Mouse (Mus musculus) lung, postnatal 10 days (tissue): ENCODE results near the gene Car12.
"Not testable (repeated sequence)": the region's sequence is repeated elsewhere in the genome, so short reads cannot be mapped to it uniquely, and the experiment has no call there.

Experiments
- DNase-seq: peaks from one replicate; pipeline ENCODE4 v3.0.0; 2021

Car12 gene

DNA sequence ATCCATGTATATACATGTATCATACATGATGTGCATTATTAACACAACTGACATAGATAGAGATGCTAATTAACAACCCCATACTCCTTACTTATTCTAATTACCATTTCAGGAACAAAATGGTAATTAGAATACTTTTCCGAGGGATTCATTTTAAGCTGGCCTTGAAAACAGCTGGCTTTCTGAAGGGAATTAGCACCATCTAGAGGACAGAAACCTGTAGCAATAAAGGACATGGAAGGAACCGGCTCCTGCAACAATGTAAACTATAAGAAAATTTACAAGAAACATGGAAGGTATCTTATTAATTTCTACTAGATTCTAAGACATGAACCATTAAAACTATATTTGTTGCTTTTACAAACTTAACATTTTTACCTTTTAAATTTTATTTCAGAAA is 74.3 kb downstream of the Car12 start:
- DNase-seq: peak; percentile 57

DNA sequence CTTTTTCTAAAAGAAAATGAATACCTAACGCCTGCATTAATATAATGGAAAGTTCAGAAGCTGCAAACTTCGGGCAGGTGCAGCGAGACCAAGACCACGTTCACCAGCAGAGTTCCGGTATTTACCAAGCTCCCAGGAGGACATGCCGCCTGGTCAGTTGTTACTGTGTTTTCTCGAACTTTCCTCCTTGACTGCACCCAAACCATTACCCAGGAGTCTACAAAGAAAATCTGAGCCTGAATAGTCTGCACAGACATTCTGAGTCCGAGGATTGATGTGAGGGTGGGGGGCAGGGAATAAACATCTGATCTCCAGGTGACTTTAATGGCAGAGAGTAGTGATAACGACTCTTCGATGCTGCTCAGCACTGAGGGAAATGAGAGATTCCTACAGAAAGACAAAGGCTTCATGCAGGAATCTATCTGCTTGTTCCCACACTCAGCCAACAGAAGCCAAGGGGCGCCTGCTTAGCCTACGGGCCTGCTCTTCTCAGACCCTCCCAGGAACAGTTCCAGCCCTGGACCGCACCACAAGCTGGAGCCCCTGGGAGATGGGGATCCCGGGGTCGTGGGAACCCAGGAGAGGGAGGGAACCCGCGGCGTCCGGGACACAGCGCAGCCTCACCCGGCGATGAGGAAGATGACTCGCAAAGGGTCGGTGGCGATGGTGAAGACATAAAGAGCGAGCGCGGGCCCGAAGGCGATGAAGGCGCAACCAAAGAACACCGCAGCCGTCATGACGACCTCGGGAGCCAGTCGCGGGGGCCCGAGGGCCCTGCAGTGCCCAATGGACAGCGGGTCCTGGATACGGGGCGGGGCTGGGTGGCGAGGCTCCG is 81.4 kb downstream of the Car12 start:
- no peak for DNase-seq

DNA sequence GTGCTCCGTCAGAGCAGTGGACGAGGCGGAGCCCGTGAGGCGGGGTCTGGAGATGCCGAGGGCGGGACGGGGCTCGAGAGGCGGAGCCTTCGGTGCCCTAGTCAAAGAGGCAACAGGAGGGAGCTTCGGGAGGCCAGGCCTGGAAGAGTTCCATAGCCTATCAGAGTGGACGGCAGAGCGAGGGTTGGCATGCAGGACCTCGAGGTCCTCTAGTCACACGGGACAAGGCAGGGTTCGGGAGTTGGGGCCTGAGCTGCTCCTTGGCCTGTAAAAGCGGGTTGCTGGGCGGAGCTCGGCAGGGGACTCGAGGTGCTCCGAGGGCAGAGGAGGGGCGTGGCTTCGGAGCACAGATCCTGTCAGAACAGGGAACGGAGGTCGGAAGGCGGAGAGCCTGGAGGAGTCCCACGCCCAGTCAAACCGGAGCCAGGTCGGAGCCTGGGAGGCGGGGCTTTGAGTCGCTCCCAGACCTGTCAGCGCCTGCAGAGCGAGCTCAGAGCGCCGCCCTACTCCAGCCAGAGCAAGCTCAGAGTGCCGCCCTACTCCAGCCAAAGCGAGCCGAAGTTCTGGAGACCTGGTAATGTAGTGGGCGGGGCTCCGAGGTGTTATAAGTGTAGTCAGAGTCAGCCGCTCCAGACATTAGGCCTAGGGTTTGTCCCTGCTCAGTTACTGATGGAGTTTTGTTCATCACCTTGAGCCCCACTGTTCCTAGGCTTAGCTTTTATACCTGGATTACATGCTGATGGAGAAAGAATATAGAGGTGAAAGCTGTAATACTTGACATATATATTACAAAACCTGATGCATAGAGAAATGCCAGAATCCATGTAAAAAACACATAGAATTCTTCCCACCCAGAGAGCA is 82.2 kb downstream of the Car12 start, which contains the start of gene Aph1b:
Aph1b (minus strand) TSS at position 27 of the 861 bp plus-strand sequence.
- peak; percentile 99 for DNase-seq

DNA sequence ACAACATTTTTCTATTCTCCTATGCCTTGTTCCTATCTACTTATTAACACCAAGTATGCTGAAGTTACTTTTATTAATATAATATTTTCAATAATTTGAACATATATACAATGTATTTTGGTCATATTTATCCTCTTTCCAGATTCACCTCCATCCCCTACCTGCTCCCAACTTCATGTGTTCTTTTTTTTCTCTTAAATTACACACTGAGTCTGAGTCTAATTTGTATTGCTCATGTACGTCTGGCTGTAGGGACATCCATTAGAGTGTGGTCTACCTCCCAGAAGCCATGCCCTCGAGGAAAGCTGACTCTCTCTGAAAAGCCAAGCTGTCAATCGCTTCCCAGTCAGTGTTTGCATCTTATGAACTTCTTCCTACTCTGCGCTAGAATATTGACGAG is 83.3 kb downstream of the Car12 start, which contains the start of gene Gm10647:
Gm10647 (plus strand) TSS at position 301 of the 400 bp plus-strand sequence.
- DNase-seq: no peak

DNA sequence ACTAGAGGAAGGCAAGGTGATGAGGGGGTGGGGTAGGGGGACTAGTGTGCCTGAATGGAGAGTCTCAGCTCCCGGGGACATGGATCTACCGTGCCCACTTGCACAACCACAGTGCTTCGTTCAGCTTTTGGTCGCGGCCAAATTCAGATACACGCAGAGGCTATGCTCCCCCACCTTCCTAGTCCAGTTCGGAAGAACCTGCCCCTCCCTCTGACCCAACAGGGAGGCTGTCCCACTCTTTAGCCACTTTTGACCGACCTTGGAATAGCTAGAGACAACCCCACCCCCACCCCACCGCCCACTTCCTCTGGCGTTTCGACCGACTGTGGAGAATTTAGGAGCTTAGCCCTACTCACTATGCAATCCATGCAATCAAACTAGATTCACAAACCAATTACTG is 88.5 kb downstream of the Car12 start:
- no peak for DNase-seq

DNA sequence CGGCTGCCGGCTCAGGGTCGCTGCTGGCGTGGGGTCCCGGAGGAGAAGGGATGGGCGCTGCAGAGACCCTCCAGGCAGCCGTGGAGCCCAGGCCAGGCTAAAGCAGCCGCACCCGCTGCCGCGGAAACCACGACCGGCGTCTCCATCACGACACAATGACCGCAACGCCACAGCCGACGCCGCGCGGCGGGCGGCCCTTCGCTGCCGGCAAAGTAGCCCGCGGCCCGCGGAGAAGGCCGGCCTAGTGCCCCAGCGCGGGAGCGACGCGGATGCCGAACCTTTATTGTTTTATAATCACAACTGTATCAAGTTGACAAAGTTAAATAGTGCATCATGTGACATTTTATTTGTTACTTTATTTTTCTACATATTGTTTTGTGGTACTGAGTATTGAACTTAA is 92.5 kb downstream of the Car12 start:
- DNase-seq: not testable (repeated sequence)

DNA sequence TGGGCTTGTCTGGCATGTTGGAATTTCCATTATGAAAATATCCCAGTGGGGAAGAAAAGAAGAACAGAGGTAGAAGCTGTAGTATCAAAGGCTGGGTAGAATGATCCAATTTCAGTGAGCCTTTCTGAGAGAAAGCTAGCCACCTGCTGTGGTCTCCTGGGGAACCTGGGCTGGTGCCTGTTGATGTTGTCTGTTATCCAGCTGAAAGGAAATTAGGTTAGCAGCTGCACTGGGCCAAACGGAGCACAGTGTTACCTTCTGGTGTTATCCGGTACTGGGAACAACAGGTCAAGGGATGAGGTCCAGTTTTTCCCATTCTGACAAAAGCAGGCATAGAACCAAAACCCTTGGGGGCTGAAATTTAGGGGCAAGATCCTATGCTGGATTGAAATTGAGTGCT is 99.9 kb downstream of the Car12 start:
- no peak for DNase-seq
